Mouse (Mus musculus) mesoderm, embryonic 11.5 days (tissue): Measurements from ENCODE around the gene Fcer2a.

Experiments used
- DNase-seq: peaks from one replicate; pipeline ENCODE4 v3.0.0-alpha.2; 2012; ENCODE audit warnings: low read depth, low spot score

Fcer2a gene

GRCm38 (mm10) chr8:3694121-3694520 is at the start of gene Fcer2a:
TSS of gene Fcer2a (minus strand) at chr8:3694175.
- DNase-seq, result no peak

- DNase-seq, result no peak
Measured at GRCm38 (mm10) chr8:3736947-3737346, 43.0 kb upstream of the Fcer2a start.

GRCm38 (mm10) chr8:3735599-3735998 is 41.6 kb upstream of the Fcer2a start:
- DNase-seq, result no peak

GRCm38 (mm10) chr8:3734084-3734483 is 40.1 kb upstream of the Fcer2a start:
- DNase-seq, result no peak

DNA sequence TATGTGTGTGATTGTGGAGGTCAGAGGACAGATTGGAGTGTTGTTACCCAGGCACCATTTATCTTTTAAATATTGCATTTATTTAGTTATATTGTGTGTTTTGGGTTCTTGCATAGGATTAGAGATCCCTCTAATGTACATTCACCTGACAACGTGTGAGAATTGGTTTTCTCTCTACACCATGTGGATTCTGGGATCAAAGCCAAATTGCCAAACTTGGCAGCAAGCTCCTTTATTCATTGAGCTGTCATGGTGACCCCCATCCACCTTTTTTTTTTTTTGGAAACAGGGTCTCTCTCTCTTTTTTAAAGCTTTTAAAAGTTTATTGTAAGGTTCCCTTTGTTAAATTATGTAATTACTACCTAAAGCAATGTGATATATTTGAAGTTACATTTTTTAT is 27.1 kb upstream of the Fcer2a start:
- DNase-seq, result no peak

DNA sequence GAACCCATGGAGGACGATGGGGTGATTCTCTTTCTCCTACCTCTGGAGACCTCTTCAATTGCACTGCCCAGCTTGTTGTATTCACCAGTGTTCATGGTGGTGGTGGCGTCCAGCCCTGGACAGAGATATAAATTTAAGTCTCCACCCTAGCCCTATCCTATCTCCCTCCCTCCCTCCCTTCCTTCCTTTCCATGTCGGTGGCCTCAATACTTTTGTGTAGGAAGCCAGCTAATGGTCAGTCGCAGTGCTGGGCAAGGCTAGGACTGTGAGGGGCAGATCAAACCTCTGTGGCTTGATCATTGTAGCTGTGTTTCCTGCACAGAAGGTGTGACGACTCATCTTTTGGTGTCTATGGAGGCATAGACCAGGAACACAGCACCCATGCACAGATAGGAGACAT is 26.6 kb upstream of the Fcer2a start, which contains the start of gene Clec4g:
Gene Clec4g, minus strand, starts transcription at position 101 of the 400 bp plus-strand sequence.
- DNase-seq, result no peak

GRCm38 (mm10) chr8:3718559-3718958 is 24.6 kb upstream of the Fcer2a start:
- DNase-seq, result peak; percentile 78

- DNase-seq, result no peak
Measured at GRCm38 (mm10) chr8:3717321-3717954, 23.5 kb upstream of the Fcer2a start.

- no peak for DNase-seq
Measured at GRCm38 (mm10) chr8:3711646-3712045, 17.7 kb upstream of the Fcer2a start.

DNA sequence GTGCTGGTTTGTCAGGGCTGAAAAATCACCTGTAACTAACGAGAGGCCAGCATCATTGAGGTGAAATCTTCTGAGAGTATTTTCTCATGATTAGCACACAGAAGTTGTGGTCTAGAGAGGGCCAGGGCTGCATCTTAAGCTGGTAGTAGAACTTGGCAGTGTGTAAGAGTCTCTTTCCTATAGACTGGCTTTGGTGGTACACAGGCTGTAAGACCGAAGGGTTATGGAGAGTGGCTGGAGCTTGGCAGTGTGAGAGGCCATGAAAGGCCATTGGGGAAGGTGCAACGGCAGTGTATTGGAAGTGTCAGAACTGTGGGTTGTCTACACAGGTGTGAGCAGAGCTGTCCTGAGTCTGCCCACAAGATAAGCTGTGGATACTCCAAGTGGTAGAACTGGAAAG is 16.3 kb upstream of the Fcer2a start:
- no peak for DNase-seq

- no peak for DNase-seq
Measured at GRCm38 (mm10) chr8:3707611-3708010, 13.6 kb upstream of the Fcer2a start.

- peak; percentile 5 for DNase-seq
Measured at GRCm38 (mm10) chr8:3705711-3706110, 11.7 kb upstream of the Fcer2a start.

GRCm38 (mm10) chr8:3701491-3701890 is 7.5 kb upstream of the Fcer2a start:
- DNase-seq, result no peak

- DNase-seq, result no peak
Measured at GRCm38 (mm10) chr8:3690774-3691173, 3.2 kb downstream of the Fcer2a start.

DNA sequence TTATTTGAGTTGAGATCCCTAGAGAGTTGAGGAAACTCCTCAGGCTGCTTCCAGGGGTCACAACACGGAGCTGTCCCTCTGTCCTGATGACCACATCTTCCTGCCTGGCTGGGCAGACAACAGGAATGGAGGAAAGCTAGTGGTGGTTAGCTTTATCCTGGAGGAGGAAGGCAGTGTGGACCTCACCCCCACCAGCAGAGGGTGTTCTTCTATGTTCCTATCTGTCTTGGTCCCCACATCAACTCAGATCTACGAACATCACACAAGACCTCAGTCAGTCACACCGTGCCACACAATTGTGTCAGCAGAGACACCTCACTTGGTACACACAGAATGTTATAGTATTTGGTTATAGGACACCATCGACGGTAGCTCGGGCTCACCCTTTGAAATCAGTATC is 6.4 kb downstream of the Fcer2a start:
- no peak for DNase-seq

- no peak for DNase-seq
Measured at GRCm38 (mm10) chr8:3685422-3685821, 8.6 kb downstream of the Fcer2a start.

GRCm38 (mm10) chr8:3684530-3684929 is 9.4 kb downstream of the Fcer2a start:
- DNase-seq, result no peak

GRCm38 (mm10) chr8:3683408-3684176 is 10.4 kb downstream of the Fcer2a start:
- DNase-seq, result no peak

- DNase-seq, result no peak
Measured at GRCm38 (mm10) chr8:3682435-3682834, 11.5 kb downstream of the Fcer2a start.

GRCm38 (mm10) chr8:3679656-3680055 is 14.3 kb downstream of the Fcer2a start:
- no peak for DNase-seq

DNA sequence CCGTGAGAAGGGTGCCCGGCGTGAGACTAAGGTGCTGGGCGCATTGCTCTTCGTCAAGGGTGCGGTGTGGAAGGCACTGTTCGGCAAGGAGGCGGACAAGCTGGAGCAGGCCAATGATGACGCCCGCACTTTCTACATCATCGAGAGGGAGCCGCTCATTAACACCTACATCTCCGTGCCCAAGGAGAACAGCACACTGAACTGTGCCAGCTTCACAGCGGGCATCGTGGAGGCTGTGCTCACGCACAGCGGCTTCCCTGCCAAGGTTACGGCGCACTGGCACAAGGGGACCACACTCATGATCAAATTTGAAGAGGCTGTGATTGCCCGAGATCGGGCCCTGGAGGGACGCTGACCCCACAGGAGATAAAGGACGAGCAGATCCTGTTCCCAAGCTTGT is 14.7 kb downstream of the Fcer2a start:
- DNase-seq, result no peak

GRCm38 (mm10) chr8:3678831-3679230 is 15.1 kb downstream of the Fcer2a start:
- DNase-seq, result no peak

DNA sequence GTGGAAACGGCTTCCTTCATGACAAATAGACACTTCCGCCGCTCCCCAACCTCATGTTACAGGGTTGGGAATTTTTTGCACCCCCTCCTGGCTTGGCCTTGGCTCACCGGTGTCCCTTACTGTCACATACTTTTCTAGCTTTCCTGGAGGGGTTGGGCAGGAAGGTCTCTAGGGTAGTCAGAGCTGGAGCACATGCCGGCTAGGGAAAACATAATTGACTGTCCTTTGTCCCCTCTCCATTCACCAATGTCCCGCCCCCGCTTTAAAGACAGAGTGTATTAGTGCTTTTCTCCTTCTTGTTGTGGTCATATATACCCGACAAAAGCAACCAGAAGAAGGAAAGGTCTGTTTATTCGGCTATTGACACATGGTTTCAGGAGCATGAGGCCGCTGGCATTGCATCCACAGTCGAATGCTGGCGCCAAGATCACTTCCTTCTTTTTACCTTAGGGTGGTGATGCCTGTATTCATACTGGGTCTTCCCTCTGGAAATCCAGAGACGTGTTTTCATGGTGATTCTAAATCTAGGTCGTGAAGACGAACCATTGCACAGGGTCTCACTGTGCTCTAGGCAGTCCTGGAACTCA is 16.9 kb downstream of the Fcer2a start:
- DNase-seq, result peak; percentile 25
